Mouse (Mus musculus) kidney, adult 11 months (tissue): ENCODE measurements at regions not wholly inside any gene's neighbourhood (a gene's known extent, or its start where the extent isn't known, plus 50 kb on each side); places are given as distances from the start of the nearest gene placed in this dataset.

Experiments used
- DNase-seq: peaks from one replicate; pipeline ENCODE4 v3.0.0; 2022

- no peak for DNase-seq
These were observed 65.3 kb downstream of the Med10 start for GRCm38 (mm10) chr13:69867296-69868065.

DNA sequence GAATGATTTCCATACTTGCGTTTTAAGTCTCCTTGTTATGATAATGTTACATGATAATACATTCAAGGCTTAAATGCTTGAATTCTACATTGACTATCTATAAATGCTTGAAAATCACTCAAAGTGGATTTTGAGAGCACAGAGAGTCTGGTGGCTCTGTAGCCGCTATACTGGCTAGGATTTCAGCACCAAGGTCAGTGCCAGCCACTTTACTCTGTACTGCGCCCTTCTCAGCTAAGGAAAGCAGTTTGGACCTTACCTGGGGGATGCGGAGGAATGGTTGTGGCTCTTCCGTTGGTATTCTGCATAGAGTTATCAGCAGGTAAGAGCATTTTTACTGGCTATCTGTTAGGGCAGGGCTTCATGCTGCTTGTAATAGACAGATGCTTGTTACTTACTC, 94.3 kb downstream of the Med10 start:
- DNase-seq = no peak

DNA sequence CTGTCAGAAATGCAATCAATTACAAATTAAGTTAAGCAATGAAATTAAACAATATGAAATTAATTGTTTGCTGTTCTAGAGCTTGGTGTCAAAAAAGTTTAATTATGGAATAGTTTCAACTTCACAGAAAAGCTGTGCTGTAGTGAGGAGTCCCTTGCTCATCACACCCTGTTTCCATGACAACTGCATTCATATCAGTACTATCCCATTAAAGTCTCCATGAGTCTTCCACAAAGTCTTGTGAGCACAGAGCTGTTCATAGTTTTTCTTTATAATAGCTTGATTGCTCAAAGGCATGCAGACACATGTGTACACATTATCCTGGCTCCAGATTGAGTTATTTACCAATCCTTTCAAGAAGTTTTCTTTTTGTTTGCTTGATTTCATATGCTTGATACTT, 98.9 kb downstream of the Med10 start:
- no peak for DNase-seq

DNA sequence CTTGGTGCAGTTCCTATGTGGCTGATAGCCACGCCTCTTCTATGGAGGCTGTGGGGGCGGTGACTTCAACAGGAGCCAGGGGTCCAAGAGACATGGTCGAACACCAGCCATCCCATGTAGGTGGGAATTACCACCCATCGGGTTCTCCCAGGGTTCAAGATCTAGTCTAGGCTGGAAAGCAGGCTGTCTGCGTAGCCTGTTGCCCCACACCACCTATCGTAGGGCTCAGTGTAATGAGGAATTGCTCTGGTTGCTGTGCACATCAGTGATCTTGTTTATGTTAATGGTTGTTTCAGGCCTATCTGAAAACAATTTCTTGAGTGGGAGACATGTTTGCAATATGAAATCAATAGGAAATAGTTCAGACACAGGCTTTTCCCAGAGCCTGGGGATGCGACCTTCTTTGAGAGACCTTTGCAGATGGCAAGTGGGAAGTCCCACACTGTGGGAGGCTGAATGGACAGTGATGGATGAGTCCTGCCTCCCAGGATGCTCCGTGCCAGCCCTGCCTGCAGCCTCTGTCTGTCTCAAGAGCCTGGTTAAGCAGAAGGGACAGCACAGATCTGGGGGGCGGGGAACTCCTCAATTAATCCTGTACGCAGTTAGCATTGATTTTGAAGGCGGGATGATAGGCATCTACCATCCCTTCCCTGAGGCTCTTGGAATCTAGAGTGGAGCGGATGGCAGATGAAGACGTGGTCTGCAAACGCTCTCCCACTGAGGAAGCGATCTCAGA, 104.8 kb downstream of the Med10 start:
- no peak for DNase-seq

DNA sequence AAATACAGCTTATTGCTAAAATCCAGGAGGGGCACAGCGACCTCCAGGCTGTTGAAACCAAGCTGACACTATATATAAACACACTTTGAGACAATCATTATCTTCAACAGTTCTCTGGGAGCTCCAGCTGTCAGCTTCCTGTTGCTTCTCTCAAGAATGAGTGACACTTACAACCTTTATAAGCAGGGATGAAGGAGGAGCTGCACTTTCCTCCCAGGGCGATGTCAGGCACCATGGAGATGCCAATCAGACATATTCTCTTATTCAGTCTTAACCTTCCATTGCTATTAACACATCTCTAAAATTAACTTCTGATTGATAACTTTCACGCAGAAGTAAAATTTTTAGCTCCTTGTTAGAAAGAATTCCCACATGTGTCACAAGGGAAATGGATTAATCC, 113.6 kb downstream of the Med10 start:
- no peak for DNase-seq

GRCm38 (mm10) chr13:69932695-69933550, 130.7 kb downstream of the Med10 start:
- DNase-seq = no peak

- no peak for DNase-seq
These were observed 131.3 kb downstream of the Med10 start for GRCm38 (mm10) chr13:69933551-69933845.

GRCm38 (mm10) chr13:69939791-69940190, 137.6 kb downstream of the Med10 start:
- DNase-seq = no peak

- DNase-seq = no peak
These were observed 142.5 kb downstream of the Med10 start for GRCm38 (mm10) chr13:69944651-69945050.

GRCm38 (mm10) chr13:69946615-69947014, 144.4 kb downstream of the Med10 start:
- DNase-seq = no peak

- DNase-seq = no peak
These were observed 149.9 kb downstream of the Med10 start for GRCm38 (mm10) chr13:69952061-69952460.

- DNase-seq = no peak
These were observed 152.0 kb downstream of the Med10 start for GRCm38 (mm10) chr13:69954171-69954570.

GRCm38 (mm10) chr13:69955503-69955902, 153.3 kb downstream of the Med10 start:
- DNase-seq = no peak

DNA sequence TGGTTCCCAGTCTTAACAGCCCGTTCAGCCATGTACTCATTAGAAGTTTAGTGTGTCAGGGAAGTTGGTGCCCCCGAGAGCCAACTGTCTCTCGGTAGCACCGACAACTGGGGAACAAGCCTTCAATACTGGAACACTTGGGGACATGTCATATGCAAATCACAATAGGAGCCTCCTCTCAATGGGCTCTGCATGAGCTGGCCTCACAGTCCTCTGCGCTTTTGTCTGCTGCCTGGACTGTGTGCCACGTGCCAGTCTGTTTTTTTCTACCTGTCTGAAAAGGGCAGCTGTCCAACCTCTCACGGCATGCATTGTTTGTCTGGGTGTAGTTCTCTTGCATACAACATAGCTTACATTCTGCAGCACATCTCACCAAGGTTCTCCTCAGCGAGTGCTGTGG, 161.7 kb downstream of the Med10 start:
- DNase-seq = no peak

- DNase-seq = no peak
These were observed 169.3 kb downstream of the Med10 start for GRCm38 (mm10) chr13:69971281-69972057.

- DNase-seq = no peak
These were observed 172.6 kb downstream of the Med10 start for GRCm38 (mm10) chr13:69974835-69975234.

- DNase-seq = no peak
These were observed 182.0 kb downstream of the Med10 start for GRCm38 (mm10) chr13:69984159-69984558.

DNA sequence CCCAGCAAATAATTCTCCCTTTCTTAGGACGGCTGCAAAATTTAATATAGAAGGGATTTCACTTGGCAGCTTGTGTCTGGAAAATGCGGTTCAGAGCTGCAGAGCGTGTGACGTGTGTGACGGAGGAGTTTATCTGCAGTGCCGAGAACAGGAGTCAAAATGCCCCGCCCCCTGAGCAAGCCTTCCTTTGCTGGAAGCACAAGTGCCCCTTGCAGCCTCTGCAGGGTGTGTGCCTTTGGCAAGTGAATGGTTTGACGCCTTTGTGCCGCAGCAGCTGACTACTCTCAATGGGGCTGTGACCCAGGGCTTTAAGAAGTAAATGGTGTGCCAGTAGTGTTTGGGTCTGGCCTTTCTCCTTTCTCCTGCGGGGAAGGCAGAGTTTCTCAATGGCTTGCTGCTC, 185.0 kb downstream of the Med10 start:
- DNase-seq = no peak

GRCm38 (mm10) chr13:69988319-69988718, 186.1 kb downstream of the Med10 start:
- DNase-seq = no peak

DNA sequence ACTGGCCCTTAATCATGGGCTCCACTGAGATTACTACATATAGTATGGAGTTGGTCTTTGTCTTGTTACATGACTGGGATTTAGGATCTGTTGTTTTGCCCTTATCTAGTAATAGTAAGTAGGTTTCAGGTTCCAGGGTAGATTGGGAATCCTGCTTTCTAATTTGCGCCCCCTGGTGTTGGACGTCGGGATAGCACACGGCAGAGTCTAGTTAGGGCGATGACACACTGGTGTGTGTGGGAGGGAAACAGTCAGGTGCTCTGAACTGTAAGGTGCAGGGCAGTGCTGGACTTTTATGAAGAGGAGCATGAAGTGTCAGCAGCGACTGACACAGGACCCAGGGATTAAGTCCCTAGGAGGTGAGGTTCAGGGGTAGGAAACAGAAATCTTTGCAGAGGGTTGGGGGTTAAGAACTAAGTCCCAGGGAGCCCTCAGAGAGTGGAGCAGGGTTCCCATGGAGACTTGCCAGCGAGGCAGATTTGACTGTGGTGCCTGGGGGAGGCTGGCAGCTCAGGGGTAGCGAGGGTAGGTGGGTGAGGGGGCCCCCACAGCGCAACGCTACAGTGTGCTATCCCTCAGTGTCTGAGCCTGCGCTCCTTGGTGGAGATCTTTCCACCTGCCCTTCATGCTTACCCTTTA, 189.2 kb downstream of the Med10 start:
- peak; percentile 9 for DNase-seq

DNA sequence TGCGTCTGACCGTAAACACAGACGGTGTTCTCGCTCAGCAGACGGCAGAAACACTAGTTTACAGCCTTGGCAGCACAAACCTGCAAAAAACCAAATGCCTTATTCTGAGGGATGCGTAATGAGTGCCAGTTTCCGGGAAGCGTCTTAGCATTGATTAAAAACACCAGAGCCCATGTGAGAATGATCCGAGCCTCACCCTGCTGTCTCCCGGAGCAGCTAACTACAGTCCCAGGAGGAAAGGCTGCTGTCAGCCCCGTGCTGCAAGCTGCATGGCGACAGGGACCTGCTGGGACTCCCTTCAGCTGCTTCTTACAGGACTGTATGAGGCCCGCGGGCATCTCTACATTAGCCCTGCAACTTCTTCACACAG, 189.7 kb downstream of the Med10 start:
- DNase-seq = no peak

DNA sequence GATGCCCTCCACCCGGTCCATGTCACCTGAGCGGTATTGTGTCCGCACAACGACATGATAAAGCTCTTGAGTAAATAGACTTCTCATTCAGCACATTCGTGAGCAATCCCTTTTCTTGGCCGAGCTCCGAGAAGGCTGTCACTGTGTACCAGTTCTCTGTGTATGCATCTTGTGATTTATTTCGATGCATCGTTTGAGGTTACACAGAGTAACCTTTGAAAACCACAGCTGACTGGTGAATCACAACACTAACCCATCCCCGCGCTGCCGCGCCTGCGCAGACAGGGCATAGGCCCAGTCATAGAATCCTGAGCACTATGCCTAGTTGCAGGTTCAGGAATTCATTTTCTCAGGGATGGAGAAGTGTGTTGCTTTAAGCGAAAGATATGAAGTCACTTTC, 201.4 kb downstream of the Med10 start:
- DNase-seq = no peak

DNA sequence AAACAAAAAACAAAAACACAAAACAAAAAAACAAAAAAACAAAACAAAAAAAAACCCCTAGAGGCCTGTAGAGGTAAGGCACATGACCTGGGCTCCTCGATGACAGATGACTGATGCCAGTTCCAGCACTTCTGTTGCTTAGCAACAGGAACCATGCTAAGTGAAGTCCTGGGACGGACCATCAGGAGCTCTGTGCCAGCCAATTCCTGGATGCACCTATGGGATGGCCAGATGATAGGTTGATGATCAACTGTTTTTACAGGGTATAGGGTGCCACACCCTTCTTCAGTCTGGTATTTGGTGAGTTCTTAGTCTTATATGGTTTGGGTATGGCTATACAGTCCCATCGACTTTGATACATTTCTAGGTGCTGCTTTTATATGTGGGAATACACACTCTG, 209.9 kb downstream of the Med10 start:
- DNase-seq = no peak
